Mouse (Mus musculus) thymus, postnatal 4 days (tissue): ENCODE data around the gene Gm12216.

Experiments
- DNase-seq: peaks from one replicate; pipeline ENCODE4 v3.0.0; 2021

The Gm12216 gene

DNA sequence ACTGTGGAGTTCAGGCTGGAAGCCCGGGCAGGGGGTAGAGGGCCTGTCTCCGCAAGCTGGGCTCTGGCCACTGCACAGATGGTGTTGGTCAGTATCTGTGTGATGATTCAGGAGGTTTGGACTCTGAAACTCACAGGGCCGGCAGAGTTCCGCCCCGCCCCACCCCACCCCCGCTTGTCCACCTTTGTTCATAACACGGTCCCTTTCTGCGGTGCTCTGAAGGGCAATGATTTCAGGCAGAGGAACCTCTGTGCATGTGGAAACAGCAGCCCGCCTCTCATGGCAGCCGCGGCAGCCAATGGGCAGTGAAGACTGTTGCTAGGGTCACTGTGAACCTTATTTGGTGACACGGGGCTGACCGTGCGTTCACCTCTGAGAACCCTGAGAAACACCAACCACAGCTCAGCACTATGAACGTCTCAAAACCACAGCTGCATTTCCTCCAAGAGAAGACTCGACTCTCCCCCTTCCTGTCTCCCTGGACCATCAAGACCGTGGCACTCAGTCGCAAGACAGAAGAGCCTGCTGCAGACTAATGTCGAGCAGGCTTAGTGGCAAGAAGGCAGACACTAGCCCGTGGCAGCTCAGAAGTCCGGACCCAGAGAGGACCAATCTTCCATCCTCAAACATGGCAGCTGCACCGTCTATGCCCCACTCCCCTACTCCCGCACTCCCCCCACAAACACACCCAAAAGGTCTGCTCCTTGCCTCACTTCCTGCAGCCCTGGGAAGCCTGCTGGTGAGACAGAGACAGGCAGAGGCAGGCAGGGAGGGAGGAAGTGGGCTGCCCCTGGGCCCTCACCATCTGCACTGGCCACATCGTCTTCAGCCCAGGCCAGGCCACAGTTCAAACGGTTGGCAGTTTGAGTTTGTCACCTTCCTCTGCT is 64.1 kb downstream of the Gm12216 start:
- DNase-seq, result peak; percentile 77

DNA sequence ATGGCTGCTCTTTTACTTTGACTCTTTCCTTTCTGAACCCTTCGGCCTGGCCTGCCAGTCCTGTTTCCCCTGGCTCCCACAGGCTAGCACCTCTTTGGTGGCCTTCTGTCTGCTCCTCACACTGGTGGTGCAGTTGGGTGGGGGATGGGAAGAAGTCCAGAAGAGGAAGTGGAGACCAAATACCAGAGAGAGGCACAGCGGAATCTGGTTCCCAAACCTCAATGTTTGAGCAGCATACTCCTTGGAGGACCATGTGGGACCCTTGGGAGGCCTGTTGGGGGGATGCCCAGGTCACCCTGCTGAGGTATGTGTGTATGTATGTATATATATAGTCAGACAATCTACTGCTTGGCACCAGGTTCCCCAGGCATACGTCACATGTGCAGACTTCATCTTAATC is 65.0 kb downstream of the Gm12216 start:
- peak; percentile 51 for DNase-seq

DNA sequence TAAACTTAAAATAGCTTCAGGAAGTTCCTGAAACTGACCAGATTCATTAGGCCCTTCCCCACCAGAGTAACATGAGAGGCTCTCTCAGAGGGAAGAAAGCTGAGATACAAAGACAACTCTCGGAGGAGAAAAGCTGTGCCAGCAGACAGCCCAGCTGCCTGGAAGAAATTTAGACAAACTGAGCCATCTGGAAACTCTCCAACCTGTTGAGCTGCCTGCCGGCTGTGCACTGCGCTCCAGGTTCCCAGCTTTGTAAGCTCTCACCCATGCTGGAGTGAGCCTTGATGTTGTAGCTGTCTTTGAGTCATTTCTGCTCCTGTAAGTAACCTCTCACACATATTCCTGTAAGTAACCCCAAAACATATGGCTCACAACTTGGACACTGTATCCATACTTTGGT is 66.1 kb downstream of the Gm12216 start:
- DNase-seq, result no peak

DNA sequence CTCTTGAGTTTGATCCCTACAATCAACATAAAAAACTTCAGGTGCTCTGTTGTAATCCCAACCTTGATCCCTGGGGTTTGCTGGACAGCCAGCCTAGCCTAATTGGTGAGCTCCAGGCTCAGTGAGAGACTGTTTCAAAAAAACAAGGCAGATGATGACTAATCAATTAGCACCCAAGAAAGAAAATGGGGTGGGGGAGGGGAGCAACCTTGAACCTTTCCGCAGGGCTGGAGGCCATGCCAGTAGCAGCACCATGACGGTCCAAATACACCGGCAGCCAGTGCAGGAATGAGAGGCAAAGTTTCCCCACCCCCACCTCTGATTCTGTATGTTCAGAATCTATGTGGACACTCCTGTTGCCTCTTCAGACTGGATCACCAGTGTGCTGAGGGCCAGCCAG is 69.8 kb downstream of the Gm12216 start:
- DNase-seq, result no peak

DNA sequence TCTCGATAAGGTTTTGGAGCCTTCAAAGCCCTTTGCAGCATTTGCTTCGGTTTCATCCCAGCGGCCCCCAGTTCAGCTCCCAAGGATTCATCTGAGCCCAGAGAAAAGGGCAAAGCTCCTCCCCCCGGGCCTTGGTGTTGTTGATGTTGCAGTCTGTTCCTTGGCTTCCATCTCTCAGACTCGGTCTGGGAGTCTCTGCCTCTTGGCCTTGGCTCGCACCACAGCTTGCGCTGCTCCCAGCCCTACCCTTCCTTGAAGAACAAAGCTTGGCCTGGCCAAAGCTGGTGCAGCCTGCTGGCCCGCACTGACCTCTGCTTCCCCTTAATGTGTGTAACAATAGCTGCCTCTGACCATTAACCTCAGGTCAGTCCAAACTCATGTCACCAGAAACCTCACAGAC is 70.9 kb downstream of the Gm12216 start:
- no peak for DNase-seq

DNA sequence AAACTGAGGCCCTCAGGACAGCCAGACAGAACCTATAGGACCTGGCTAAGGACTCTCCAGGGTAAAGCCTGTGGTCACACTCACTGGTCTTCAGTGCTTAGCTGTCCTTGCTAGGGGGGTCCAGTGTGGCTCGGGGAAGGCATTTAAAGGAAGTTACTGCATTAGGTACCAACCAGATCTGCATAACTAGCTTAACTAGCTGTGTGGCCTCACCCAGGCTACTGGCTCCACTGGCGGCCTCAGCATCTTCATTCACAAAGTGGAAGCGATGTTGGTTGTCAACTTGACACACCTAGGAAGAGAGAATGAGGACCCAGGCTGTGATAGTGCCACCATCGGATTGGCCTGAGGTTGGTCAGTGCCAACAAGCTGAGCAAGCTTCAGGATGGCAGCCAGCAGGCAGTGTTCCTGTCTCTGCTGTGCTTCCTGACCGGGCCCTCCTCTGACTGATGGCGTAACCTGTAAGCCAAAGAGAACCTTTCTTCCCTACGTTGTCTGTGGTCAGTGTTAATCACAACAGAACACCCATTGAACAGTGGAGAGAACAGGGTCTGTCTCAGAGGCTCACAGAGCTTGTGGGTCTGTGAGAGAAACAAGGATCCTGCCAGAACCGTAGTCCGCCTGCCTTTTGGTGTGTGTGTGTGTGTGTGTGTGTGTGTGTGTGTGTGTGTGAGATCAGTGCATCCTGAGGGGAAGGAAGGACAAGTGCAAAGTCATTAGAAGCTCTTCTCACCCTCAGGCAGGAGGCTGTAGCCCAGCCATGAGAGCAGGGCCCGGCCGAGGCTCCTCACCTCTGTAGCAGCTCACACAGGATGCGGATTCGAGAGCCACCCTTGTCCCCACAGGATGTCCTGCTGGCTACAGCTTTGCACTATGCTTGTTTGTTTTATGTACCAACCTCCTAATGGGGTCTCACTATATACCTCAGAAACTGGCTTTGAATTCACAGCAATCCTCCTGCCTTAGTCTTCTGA is 72.7 kb downstream of the Gm12216 start:
- DNase-seq, result no peak

DNA sequence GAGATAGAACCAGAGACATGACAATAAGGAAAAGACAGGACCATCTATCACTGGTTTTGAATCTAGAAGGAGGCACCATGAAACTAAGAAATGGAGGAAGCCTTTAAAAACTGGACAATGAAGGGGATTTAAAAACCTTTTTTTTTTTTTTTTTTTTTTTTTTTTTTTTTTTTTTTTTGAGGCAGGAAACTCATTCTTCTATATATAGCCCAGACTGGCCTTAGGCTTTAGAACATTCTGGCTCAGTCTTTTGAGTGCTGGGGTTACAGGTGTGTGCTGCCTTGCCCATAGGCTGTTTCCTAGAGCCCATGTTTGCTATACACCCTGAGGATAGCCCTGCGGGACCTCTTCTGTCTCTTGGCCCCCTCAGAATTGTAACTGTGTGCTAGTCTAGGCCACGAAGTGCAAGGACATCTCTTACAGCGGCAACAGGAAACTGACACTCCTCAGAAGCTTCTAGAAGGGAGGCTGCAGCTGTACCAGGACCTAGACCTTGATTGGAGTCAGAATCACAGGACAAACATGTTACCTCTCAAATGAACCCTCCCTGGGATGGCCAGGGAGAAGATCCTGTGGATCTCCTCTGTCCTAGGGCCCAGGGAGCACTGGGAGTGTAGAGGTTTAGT is 73.6 kb downstream of the Gm12216 start:
- DNase-seq, result no peak

DNA sequence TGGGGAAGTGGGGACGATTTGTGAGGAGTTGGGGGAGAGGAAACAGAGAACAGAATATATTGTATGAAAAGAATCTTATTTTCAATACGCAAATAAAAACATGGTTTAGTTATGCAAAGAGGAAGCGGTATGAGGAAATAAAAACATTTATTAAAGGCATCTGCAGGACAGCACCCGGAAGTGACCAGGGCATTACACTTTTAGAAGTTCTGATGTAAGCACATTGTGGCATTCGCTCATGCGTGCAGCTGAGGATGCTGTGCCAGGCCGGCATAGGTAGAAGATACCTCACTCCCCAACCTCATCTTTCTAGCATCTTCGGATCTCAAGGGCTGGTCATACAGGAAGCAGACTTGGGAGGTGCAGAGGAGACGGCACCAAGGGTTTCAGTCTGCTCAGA is 75.8 kb downstream of the Gm12216 start:
- DNase-seq, result no peak

DNA sequence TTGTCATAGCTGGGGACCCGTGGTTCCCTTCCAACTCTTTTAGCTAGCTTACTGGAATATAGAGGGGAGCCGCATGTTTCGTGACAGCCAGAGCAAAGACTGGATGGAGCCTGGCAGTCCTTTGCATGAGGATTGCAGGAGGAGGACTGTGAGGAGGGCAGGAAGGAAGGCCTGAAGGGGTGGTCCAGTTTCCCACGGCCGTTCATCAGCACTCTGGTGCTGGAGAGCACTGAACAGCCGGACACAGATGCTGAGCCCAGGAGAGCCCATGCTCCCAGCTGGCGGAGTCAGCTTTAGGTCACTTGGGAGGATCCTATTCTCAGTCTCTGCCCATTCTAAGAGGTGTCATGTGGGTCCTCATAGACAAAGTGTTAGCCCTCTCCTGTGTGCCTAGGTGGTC is 77.1 kb downstream of the Gm12216 start:
- DNase-seq, result no peak

DNA sequence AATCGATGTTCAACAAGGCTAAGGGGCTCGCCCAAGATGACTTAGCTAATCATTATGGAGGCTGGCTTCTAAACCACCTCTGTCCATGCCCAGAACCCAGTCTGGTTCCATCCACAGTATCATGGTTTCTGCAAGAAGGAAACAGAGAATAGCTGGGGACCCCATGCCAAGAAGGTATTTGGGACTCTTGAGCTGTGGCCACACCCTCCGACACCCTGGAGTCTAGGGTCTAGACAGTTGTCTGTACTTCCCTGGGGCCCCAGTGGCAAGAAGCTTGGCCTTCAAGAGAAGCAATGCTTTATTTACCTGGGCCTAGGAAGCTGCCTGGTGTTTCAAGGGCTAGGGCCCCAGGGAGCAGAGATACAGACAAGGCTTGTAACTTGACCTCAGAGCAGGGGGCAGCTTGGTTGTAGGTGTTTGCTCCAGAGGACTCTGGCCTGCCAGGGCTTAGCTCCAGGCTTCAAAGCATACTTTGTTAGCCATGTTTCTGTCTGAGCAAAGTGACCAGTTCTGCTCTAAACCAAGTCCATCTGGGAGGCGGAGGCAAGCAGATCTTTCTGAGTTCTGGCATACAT is 77.8 kb downstream of the Gm12216 start:
- no peak for DNase-seq

DNA sequence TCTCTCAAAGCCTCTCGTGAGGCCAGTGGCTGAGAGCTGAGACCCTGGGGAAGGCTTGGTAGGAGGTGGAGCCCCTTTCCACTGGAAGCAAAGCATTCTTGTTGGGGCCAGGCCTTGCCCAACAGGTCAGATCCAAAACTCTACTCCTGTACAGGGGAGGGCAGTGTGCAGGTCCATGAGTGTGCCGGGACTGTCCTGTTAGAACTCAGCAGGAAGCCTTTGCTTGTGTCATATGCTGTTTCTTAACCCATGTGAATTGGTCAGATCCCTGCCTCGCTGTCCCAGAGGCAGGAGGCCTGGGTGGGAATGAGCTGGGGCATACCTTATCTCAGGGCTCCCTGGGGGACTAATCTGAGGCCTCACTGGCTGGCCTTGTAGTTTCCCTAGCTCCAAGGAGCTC is 78.8 kb downstream of the Gm12216 start:
- no peak for DNase-seq

DNA sequence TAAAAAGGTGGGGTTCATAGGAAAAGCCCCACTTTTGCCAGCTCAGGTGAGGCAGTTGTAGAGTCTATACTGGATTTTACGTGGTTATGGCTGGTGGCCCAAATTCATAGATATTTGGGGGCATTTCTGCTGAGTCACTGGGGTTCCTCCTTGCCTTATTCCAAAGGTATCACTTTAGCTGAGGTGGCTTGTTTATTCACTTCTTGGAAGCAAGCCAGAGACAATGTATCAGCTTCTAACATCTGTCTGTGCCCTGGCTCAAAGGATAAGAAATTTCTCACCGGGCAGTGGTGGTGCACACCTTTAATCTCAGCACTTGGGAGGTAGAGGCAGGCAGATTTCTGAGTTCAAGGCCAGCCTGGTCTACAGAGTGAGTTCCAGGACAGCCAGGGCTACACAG is 79.2 kb downstream of the Gm12216 start:
- no peak for DNase-seq

DNA sequence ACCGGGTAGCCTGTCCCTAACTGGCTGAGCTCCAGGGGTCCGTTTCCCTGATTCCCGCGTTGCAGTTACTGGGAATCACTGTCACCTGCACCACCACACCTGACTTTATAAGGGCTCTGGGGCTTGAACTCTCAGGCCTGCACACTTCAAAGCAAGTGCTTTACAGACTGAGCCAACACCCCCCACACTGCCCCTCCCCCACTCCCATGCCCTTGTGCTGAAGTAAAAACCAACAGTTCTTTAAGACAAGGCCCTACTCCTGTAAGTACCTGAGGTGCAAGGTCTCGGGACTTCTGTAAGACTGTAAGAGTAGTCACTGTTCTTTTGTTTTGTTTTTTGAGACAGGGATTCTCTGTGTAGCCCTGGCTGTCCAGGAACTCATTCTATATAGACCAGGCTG is 80.6 kb downstream of the Gm12216 start:
- DNase-seq, result peak; percentile 42

DNA sequence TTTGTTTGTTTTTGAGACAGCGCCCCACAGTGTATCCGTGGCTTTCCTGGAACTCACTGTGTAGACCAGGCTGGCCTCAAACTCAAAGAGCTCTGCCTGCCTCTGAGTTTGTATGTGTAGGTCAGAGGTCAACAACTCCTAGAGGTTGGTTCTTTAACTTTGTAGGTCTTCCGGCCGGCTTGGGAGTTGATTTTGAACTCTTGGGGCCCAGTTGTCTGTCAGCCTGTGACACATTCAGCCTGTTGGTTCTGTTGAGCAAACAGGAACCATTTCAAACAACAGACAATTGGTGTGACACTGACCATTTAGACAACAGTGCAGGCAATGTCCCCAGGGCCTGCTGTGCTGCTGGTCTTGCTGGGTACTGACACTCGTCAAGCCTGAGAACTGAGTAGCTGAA is 81.3 kb downstream of the Gm12216 start:
- DNase-seq, result no peak

DNA sequence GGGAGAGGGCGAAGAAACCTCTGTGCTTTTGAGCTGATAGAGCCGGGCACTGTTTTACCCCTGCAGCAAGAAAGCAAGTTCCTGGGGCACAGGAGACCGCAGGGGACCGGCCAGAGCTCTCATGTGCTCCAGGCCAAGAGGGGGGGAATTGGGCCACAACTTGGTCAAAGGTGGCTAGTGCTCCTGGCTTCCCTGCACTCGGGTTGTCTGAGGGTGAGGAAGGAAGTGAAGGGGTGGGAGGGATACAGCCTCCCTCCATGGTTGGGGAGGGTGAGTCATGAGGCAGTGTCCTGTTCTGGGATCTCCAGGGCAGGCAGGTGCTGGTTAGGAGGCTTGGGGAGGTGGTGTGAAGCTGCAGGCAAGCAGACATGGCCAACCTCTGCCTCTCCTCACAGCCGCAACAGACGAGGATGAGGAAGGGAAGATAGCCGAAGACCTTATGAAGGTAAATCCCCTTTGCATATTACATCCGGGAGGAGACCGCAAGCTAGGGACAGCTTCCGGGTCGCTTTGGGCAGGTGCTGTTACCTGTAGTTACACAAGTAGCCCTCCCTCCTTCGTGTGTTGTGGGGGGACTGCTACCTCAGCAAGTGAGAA is 84.3 kb downstream of the Gm12216 start:
- DNase-seq, result no peak

DNA sequence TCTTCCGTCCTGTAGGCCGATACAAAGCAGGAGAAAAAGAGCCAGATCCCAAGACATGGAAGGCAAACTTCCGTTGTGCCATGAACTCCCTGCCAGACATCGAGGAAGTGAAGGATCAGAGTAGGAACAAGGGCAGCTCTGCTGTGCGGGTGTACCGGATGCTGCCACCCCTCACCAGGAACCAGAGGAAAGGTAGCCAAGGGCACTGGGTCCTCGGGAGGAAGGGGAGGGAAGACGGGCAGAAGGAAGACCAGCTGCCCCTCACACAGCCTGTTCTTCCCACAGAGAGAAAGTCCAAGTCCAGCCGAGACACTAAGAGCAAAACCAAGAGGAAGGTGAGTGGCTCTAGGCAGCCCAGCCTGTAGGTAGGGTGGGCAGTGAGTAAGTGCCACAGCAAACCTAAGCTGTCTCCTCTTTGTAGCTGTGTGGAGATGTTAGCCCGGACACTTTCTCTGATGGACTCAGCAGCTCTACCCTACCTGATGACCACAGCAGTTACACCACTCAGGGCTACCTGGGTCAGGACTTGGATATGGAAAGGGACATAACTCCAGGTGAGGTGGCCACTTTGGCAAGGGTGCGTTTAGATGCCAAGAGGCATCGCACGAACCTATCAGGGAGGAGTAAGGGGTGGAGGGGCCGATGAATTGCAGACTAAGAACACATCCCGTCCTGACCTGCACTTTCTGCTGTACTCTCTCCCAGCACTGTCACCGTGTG is 85.3 kb downstream of the Gm12216 start:
- no peak for DNase-seq

DNA sequence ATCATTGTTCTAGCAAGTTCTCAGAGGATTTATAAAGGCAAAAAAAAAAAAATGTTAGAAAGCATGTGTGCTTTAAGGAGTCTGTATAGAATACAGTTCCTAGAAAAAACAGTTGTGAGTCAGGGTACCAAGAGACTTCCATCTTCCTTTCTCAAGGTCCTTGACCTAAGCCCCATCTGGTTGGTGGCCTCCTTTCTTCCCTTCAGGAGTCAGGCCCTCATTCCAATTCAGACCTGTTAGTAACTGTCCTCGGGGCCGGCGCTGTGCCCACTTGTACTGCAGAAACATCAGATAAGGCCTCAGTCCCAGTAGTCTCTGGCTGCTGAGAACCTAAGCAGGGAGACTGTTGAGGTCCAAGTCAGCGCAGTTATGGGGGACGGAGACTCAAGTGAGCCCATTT is 86.0 kb downstream of the Gm12216 start, which contains the start of gene Gm17334:
Gene Gm17334 (minus strand): TSS at position 101 of the 400 bp plus-strand sequence.
- DNase-seq, result no peak

DNA sequence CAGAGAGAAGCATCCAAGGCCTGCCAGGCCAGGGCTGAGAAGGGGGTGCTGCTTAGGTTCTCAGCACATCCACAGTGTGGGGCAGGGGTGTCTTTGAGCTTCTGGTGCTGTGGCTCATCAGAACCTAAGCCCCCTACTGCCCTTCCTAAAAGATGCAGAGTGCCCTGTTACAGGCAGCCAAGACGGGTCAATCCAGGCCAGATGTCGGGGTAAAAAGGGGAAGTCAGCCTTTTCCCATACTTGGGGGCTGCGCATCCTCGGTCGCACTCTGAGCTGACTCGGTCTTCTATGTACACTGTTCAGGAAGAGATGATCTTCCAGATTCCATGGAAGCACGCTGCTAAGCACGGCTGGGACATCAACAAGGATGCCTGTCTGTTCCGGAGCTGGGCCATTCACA is 86.5 kb downstream of the Gm12216 start:
- DNase-seq, result no peak

DNA sequence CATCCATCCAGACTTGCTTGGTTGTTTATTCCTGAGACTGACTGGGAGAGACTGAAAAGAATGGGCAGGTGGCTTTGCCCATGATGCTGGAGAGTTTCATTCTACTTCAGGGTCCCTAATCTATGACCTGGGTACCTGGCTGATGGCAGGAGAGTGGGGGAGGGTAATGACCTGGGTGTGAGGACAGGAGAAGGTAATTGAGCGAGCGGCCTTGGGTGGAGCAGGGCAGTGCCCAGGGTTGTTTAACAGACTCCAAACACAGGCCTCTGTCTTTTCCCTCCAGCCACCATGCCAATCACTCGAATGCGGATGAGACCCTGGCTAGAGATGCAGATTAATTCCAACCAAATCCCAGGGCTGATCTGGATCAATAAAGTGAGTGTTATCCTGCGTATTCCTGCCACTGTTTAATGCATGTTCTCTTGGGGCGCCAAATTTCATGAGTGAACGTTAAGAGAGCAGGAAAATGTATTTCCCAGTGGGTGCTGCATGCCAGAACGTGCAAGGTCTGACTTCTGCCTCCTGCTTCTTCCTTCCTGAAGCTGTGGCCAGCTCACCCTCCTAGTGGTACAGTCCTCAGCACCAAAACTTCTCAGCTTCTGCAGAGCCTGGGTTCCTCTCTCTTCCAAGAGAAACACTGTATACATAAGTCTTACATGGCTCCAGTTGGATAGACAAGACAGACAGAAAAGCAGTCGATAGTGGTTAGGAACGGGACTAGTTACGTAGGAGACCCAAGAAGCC is 87.9 kb downstream of the Gm12216 start:
- no peak for DNase-seq

DNA sequence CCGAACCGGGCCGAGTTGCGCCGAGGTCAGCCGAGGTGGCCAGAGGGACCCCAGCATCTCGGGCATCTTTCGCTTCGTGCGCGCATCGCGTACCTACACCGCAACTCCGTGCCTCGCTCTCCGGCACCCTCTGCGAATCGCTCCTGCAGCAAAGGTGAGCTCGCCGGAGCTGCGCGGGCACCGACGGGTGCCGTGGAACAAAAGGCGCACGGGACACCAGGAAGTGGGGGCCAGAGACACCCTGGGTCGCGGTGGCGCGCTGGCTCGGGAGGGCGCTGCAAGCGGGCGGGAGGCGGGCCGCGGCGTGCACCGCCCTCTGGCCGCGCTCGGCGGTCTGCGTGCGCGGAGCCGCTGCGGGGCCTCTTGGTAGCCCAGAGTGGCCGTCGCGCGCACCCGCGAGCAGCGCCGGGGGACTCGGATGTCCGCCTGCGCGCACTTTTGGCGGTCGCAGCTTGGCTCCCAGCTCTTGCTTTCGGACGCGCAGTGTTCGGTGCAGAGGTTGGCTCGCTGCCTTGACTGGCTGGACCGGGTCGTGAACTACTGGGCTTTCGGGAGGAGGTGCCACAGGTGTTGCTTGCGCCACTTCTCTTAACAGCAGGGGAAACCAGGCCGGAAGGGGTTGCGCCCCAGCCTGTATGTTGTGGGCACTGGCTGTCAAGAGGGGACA is 88.8 kb downstream of the Gm12216 start:
- peak; percentile 82 for DNase-seq

DNA sequence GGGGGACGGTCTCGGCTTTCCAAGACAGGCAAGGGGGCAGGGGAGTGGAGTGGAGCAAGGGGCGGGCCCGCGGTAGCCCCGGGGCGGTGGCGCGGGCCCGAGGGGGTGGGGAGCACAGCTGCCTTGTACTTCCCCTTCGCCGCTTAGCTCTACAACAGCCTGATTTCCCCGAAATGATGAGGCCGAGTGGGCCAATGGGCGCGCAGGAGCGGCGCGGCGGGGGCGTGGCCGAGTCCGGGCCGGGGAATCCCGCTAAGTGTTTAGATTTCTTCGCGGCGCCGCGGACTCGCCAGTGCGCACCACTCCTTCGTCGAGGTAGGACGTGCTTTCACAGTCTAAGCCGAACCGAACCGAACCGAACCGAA is 89.3 kb downstream of the Gm12216 start, which contains the start of gene Irf1:
Gene Irf1 (plus strand): TSS at position 255 of the 365 bp plus-strand sequence.
- peak; percentile 97 for DNase-seq
